Mouse (Mus musculus) CH12.LX (cell line): ENCODE measurements around the gene Il17a.

Experiments used
- CTCF ChIP-seq, 2 experiments: IDR thresholded peaks in 1 of 2; conservative IDR thresholded peaks in 1 of 2; 2 replicates each; pipeline ENCODE4 v1.5.1; 2011 to 2012; ENCODE audit warnings: low read depth in 2 of 2, low read length in 2 of 2, improper control_type of control experiment in 1 of 2, inconsistent platforms in 1 of 2, mild to moderate bottlenecking in 1 of 2, moderate library complexity in 1 of 2
- EP300 ChIP-seq: IDR thresholded peaks from 2 replicates; pipeline ENCODE4 v1.6.1; 2011; ENCODE audit warnings: low read length, improper control_type of control experiment
- ETS1 ChIP-seq: conservative IDR thresholded peaks from 2 replicates; pipeline ENCODE4 v1.6.1; 2012; ENCODE audit warnings: low read depth, mild to moderate bottlenecking, inconsistent platforms, low read length, improper control_type of control experiment, moderate library complexity
- IRF4 ChIP-seq: IDR thresholded peaks from 2 replicates; pipeline ENCODE4 v1.6.1; 2014; ENCODE audit warnings: low read depth, mild to moderate bottlenecking, inconsistent platforms, low read length, improper control_type of control experiment
- JUN ChIP-seq: IDR thresholded peaks from 2 replicates; pipeline ENCODE4 v1.6.1; 2011; ENCODE audit warnings: low read depth, mild to moderate bottlenecking, low read length, improper control_type of control experiment, moderate library complexity; ENCODE audit not compliant: insufficient read depth
- MAFK ChIP-seq: IDR thresholded peaks from 2 replicates; pipeline ENCODE4 v1.6.1; 2011; ENCODE audit warnings: low read length, improper control_type of control experiment; ENCODE audit not compliant: insufficient replicate concordance
- MAX ChIP-seq: IDR thresholded peaks from 2 replicates; pipeline ENCODE4 v1.6.1; 2011; ENCODE audit warnings: low read length, improper control_type of control experiment
- PAX5 ChIP-seq: IDR thresholded peaks from 2 replicates; pipeline ENCODE4 v1.6.1; 2012; ENCODE audit warnings: low read length, inconsistent platforms, mixed read lengths
- POLR2A ChIP-seq: IDR thresholded peaks from 2 replicates; pipeline ENCODE4 v1.6.1; 2011; ENCODE audit warnings: low read depth, mild to moderate bottlenecking, improper control_type of control experiment, low read length
- SMC3 ChIP-seq: IDR thresholded peaks from 2 replicates; pipeline ENCODE4 v1.6.1; 2011; ENCODE audit warnings: low read depth, low read length, improper control_type of control experiment
- UBTF ChIP-seq: IDR thresholded peaks from 2 replicates; pipeline ENCODE4 v1.6.1; 2012; ENCODE audit warnings: low read depth, mild to moderate bottlenecking, inconsistent platforms, low read length, improper control_type of control experiment, moderate library complexity
- USF1 ChIP-seq: IDR thresholded peaks from 2 replicates; pipeline ENCODE4 v1.6.1; 2014; ENCODE audit warnings: low read depth, mild to moderate bottlenecking, inconsistent platforms, low read length, improper control_type of control experiment

DNA sequence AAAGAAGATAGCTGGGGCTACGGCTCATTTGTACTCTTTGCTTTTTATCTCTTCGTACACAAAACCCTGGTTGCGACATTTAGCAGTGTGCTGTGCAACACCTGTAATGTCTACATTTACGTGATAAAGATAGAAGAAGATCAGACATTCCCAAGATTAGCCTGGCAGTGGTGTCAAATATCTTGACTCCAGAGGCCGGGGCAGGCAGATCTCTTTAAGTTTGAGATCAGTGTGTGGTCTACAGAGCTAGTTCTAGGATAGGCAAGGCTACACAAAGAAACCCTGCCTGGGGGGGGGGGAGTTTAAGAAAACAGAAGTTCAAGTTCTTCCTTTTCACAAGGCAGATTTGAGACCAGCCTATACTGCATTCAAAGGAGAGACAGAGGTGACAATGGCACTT, 29.6 kb downstream of the Il17a start:
- TF ChIP-seq MAX (no peak), CTCF (conservative IDR thresholded peaks at IDR 0.05 in 1 of 2, IDR thresholded peaks at IDR 0.05 in 1 of 2; ENCODE audit: low read depth in 2 of 2, low read length in 2 of 2) (no peak), IRF4 (no peak), PAX5 (no peak), UBTF (no peak), EP300 (no peak), MAFK (no peak), JUN (no peak), USF1 (no peak), SMC3 (no peak), POLR2A (no peak), ETS1 (no peak)
